Mouse (Mus musculus): ENCODE measurements around the gene Pak6. TPM values are rescaled to one million over a fixed set of nuclear protein-coding genes. Genes with fewer than 3 reads are reported as not detected.

The Pak6 gene
- polyA plus RNA-seq, 1 experiment from 2014 or later = 4.4 TPM

DNA sequence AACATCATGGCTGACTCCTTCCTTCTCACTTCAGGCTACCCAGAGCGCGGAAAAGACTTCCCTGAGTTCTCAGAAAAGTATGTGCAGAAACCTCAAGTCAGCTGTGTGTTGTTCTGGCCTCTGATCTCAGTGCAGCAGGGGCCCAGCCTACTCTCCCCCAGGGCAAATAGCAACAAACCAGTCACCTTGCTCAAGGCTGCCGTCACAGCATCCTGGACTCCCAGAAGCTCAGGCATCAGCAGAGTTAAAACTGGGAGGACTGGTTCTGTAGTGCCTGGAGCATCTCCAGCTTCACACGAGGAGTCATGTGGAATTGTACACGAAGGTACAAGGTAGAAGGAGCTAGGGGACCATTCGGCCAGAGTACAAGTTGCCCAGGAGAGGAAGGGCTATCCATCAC is 6.1 kb downstream of the Pak6 start:
- no peak for ATAC-seq (ENCODE audit: low FRiP score)
- Histone ChIP-seq H3K36me3 (replicated peaks) (no peaks in the 10 kb centered on the region), H3K27ac (no peak overlapping the region), H3K4me3 (replicated peaks) (no peak overlapping the region), H3K4me2 (no peak overlapping the region), H3K27me3 (peaks cover 43% of the 10 kb centered on the region), H3K4me1 (peaks cover 7% of the 10 kb centered on the region), H3K9ac (no peak overlapping the region), H3K9me3 (no peaks in the 10 kb centered on the region)
- 73% methylated on average over 6 of the region's 6 CpGs for WGBS

DNA sequence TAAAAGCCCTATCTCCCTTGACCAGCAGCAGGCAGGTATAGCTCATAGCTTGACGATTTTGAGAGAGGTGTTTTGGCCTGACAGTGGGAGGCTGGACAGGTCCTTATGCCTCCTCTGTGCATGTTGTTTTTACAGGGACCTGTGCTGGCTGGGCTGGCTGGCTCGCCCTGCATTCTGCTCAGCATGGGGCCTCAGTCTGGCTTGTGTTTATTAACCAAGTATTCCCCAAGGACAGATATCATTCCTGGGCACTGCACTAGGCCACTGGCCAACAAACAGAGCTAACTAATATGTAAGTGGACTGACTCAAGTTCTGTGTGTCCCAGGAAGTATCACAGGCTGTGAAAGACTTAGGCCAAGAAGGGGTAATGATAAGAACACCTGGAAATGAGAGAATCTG is 6.7 kb downstream of the Pak6 start:
- Histone ChIP-seq H3K4me3 (replicated peaks) (no peak overlapping the region), H3K9ac (no peak overlapping the region), H3K27ac (no peak overlapping the region), H3K9me3 (no peaks in the 10 kb centered on the region), H3K36me3 (replicated peaks) (no peaks in the 10 kb centered on the region), H3K27me3 (peaks cover 45% of the 10 kb centered on the region), H3K4me2 (no peak overlapping the region), H3K4me1 (peaks cover 7% of the 10 kb centered on the region)
- ATAC-seq (ENCODE audit: low FRiP score) = no peak
- WGBS = 44% methylated on average over 2 of the region's 2 CpGs

GRCm38 (mm10) chr2:118671728-118672127 is 8.6 kb downstream of the Pak6 start:
- Histone ChIP-seq H3K4me2 (no peak overlapping the region), H3K36me3 (replicated peaks) (no peaks in the 10 kb centered on the region), H3K27ac (no peak overlapping the region), H3K4me3 (replicated peaks) (no peak overlapping the region), H3K4me1 (peaks cover 8% of the 10 kb centered on the region), H3K9ac (no peak overlapping the region), H3K27me3 (peaks cover 57% of the 10 kb centered on the region), H3K9me3 (no peaks in the 10 kb centered on the region)
- no peak for ATAC-seq (ENCODE audit: low FRiP score)
- 79% methylated on average over 1 of the region's 1 CpGs for WGBS

- Histone ChIP-seq H3K27me3 (peaks cover 70% of the 10 kb centered on the region), H3K27ac (no peak overlapping the region), H3K9me3 (no peaks in the 10 kb centered on the region), H3K4me1 (peaks cover 17% of the 10 kb centered on the region), H3K4me2 (no peak overlapping the region), H3K4me3 (replicated peaks) (no peak overlapping the region), H3K9ac (no peak overlapping the region), H3K36me3 (replicated peaks) (no peaks in the 10 kb centered on the region)
- no peak for ATAC-seq (ENCODE audit: low FRiP score)
- 19% methylated on average over 15 of the region's 15 CpGs for WGBS
Observed at GRCm38 (mm10) chr2:118673686-118674465, 10.8 kb downstream of the Pak6 start.

DNA sequence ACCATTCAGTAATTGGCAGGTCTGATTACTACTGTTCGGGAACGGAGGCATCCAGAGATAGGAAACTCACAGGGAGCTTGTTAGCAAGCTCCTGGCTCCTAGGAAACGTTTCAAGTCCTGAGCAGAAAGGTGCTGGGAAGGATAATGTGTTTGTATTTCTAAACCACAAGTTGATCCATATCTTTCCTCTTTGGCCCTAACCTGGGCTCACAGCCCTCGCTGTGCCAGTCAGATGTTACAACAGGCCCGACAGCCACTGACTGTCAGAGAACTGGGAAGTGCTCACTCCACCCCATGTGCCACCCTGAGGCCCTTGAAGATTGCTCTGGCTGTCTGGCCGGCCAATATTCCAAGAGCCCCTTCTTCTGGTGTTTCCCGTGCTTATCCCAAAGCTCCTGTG is 11.4 kb downstream of the Pak6 start:
- H3K4me1 ChIP-seq = peaks cover 17% of the 10 kb centered on the region
- H3K9me3 ChIP-seq = no peaks in the 10 kb centered on the region
- H3K27me3 ChIP-seq = peaks cover 73% of the 10 kb centered on the region
- H3K4me3 ChIP-seq (replicated peaks) = no peak overlapping the region
- ATAC-seq (ENCODE audit: low FRiP score) = no peak
- H3K4me2 ChIP-seq = no peak overlapping the region
- H3K9ac ChIP-seq = no peak overlapping the region
- WGBS = 25% methylated on average over 7 of the region's 7 CpGs
- no peak overlapping the region for H3K27ac ChIP-seq
- H3K36me3 ChIP-seq (replicated peaks) = no peaks in the 10 kb centered on the region

DNA sequence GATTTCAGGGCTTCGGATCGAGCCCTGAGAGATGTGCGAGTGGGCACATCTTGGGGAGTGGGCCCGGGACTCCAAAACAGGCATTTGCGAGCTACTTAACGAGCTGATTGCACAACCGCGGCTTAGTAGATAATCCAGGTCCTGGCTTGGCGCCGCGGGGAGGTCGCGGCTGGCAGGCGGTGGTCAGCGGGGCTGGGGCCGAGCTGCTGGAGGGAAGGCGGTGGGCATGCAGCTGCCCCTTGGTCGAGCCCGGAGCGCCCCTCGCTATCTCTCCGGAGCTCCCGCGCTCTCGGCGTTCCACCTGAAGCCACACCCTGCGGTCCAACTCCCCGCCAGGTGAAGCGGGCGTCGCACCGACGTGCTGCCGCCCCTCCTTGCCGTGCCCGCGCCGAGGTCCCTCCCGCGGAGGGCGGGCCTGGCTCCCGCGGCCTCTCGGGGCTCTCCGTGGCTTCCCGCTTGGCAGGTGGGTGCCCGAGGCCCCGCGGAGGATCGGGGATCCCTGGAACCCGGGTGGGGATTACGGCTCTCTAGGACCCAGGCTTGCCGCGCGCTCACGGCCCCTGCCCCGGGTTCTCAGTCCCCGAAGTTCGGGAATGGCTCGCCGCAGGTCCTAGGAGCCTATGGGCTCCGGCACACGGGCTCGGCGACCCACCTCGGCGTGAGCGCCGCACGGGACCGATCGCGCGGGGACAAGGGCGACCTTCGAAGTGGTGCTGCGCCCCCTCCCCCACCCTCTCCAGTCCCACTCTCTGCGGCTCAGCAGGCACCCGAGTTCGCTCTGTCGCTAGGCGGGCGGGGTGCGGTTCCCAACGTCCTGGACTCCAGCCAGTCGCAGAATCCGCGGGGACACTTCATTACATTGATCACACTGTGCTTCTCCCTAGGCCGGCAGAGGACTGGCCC is 14.0 kb downstream of the Pak6 start:
- Histone ChIP-seq H3K9ac (peak overlapping the region; percentile 62), H3K9me3 (no peaks in the 10 kb centered on the region), H3K4me3 (replicated peaks) (peak overlapping the region; percentile 56), H3K27me3 (peaks cover 76% of the 10 kb centered on the region), H3K27ac (no peak overlapping the region), H3K36me3 (replicated peaks) (no peaks in the 10 kb centered on the region), H3K4me2 (peak overlapping the region; percentile 96), H3K4me1 (peaks cover 17% of the 10 kb centered on the region)
- ATAC-seq (ENCODE audit: low FRiP score) = peak; percentile 44; the same call in 1 of the 2 replicates
- 1% methylated on average over 84 of the region's 89 CpGs for WGBS

DNA sequence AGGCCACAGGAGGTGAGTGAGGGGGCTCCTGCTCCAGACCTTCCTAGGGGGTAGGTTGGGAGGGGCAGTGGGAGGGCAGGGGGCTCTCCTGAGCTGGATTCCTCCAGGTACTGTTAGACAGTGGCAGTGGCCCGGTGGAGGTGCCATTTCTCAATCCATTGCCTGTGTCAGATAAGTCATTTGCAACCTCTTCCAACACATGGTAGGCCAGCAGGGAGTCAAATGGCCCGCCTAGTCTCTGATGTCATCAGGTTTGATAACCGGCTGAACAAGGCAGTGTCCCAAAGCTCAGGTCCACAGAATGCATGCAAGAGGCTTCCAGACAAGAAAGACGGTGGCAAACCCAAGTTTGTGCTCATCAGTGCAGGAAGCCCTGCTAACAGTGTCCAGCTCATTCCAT is 14.7 kb downstream of the Pak6 start:
- 21% methylated on average over 4 of the region's 4 CpGs for WGBS
- peak overlapping the region; percentile 62; the same call in 1 of the 2 replicates for H3K9ac ChIP-seq
- no peaks in the 10 kb centered on the region for H3K9me3 ChIP-seq
- H3K4me1 ChIP-seq = peaks cover 17% of the 10 kb centered on the region
- H3K4me3 ChIP-seq (replicated peaks) = peak overlapping the region; percentile 56; the same call in 1 of the 2 replicates
- no peak overlapping the region for H3K27ac ChIP-seq
- H3K27me3 ChIP-seq = peaks cover 69% of the 10 kb centered on the region
- no peak for ATAC-seq (ENCODE audit: low FRiP score)
- peak overlapping the region; percentile 96 for H3K4me2 ChIP-seq
- no peaks in the 10 kb centered on the region for H3K36me3 ChIP-seq (replicated peaks)

- Histone ChIP-seq H3K4me3 (replicated peaks) (no peak overlapping the region), H3K9ac (no peak overlapping the region), H3K4me1 (peaks cover 12% of the 10 kb centered on the region), H3K36me3 (replicated peaks) (no peaks in the 10 kb centered on the region), H3K4me2 (no peak overlapping the region), H3K9me3 (no peaks in the 10 kb centered on the region), H3K27me3 (peaks cover 58% of the 10 kb centered on the region), H3K27ac (no peak overlapping the region)
- ATAC-seq (ENCODE audit: low FRiP score) = no peak
- 83% methylated on average over 3 of the region's 3 CpGs for WGBS
Observed at GRCm38 (mm10) chr2:118679577-118679976, 16.5 kb downstream of the Pak6 start.

DNA sequence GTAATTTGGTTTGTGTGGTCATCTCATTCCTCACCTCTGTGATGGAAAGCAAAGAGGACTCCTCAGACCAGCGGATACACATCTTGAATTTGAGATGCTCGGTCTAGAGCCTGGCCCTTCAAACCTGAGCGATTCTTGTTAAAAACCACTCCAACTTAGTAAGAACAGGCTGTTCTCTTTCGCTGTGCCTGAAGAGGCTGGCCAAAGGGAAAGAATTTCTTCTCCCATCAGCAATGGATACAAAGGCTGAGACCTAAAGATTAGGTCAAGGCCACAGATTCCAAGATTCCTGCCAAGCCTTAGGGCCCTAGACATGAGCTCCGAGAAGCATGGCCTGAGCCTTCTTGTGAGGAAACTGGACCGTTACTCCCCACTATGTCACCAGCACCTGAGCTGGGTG is 17.8 kb downstream of the Pak6 start:
- ATAC-seq (ENCODE audit: low FRiP score) = no peak
- Histone ChIP-seq H3K4me1 (peaks cover 12% of the 10 kb centered on the region), H3K4me3 (replicated peaks) (no peak overlapping the region), H3K27ac (no peak overlapping the region), H3K9me3 (no peaks in the 10 kb centered on the region), H3K4me2 (no peak overlapping the region), H3K27me3 (peaks cover 46% of the 10 kb centered on the region), H3K9ac (no peak overlapping the region), H3K36me3 (replicated peaks) (no peaks in the 10 kb centered on the region)
- WGBS = 92% methylated on average over 6 of the region's 6 CpGs

- ATAC-seq (ENCODE audit: low FRiP score) = no peak
- Histone ChIP-seq H3K9ac (no peak overlapping the region), H3K27me3 (peaks cover 31% of the 10 kb centered on the region), H3K4me3 (replicated peaks) (no peak overlapping the region), H3K4me1 (no peaks in the 10 kb centered on the region), H3K4me2 (no peak overlapping the region), H3K9me3 (no peaks in the 10 kb centered on the region), H3K27ac (no peak overlapping the region), H3K36me3 (replicated peaks) (no peaks in the 10 kb centered on the region)
- WGBS = 59% methylated on average over 8 of the region's 8 CpGs
Observed at GRCm38 (mm10) chr2:118682544-118683260, 19.6 kb downstream of the Pak6 start.

DNA sequence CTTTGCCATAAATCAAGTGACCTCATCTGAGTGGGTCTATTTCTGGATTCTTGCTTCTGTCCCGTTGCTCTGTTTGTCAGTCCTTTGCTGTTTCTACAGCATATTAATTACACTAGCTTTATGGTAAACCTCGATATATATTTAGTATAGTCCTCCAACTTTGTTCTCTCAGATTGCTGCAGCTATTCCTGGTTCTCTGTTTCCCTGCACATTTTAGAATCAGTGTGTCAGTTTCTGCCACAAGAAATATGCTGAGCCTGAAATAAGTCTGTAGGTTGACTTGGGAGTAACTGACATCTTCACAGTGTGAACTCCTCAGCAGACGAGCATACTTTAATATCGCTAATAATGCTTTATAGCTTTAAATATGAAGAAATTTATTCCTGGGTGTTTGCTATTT is 22.0 kb downstream of the Pak6 start:
- Histone ChIP-seq H3K36me3 (replicated peaks) (no peaks in the 10 kb centered on the region), H3K4me1 (no peaks in the 10 kb centered on the region), H3K4me2 (no peak overlapping the region), H3K9me3 (no peaks in the 10 kb centered on the region), H3K4me3 (replicated peaks) (no peak overlapping the region), H3K27ac (no peak overlapping the region), H3K27me3 (peaks cover 15% of the 10 kb centered on the region), H3K9ac (no peak overlapping the region)
- ATAC-seq (ENCODE audit: low FRiP score) = no peak
- 93% methylated on average over 4 of the region's 4 CpGs for WGBS

GRCm38 (mm10) chr2:118686693-118687092 is 23.6 kb downstream of the Pak6 start:
- no peak overlapping the region for H3K9ac ChIP-seq
- WGBS = 88% methylated on average over 8 of the region's 8 CpGs

More at GRCm38 (mm10) chr2:118686693-118687092, 23.6 kb downstream of the Pak6 start:
- H3K27ac ChIP-seq = no peak overlapping the region
- H3K4me3 ChIP-seq (replicated peaks) = no peak overlapping the region
- no peaks in the 10 kb centered on the region for H3K4me1 ChIP-seq
- no peak for ATAC-seq (ENCODE audit: low FRiP score)
- H3K27me3 ChIP-seq = peaks cover 15% of the 10 kb centered on the region; the same call in 1 of the 2 replicates
- H3K36me3 ChIP-seq (replicated peaks) = no peaks in the 10 kb centered on the region
- no peaks in the 10 kb centered on the region for H3K9me3 ChIP-seq
- H3K4me2 ChIP-seq = no peak overlapping the region

All from forebrain, embryonic 12.5 days (tissue).